Mouse (Mus musculus) bone marrow, adult 2 months (tissue): ENCODE measurements around the gene Nt5c1a. TPM values are rescaled to one million over a fixed set of nuclear protein-coding genes. Genes with fewer than 3 reads are reported as not detected.

ENCODE experiments used
- H3K27ac ChIP-seq: fragments of 200-500 bp; 2 replicates; pipeline ENCODE4 v1.5.1; 2012; ENCODE audit warnings: low read depth, mild to moderate bottlenecking, control low read depth, inconsistent platforms, low read length; ENCODE audit not compliant: control insufficient read depth, poor library complexity, insufficient read depth
- H3K4me1 ChIP-seq: fragments of 200-500 bp; 2 replicates; pipeline ENCODE4 v1.6.1; 2011; ENCODE audit warnings: low read length; ENCODE audit not compliant: control insufficient read depth, insufficient read depth
- H3K4me3 ChIP-seq: fragments of 200-500 bp; replicated peaks from 2 replicates; pipeline ENCODE3; 2011; ENCODE audit warnings: mild to moderate bottlenecking, low read depth, low read length, control low read depth; ENCODE audit not compliant: control insufficient read depth
- CTCF ChIP-seq: fragments of 200-500 bp; IDR thresholded peaks from 2 replicates; pipeline ENCODE4 v1.5.1; 2011; ENCODE audit warnings: low read length, control low read depth; ENCODE audit not compliant: control insufficient read depth, insufficient read depth
- POLR2A ChIP-seq: fragments of 200-500 bp; IDR thresholded peaks from 2 replicates; pipeline ENCODE4 v1.6.1; 2011; ENCODE audit warnings: low read depth, mild to moderate bottlenecking, control low read depth, low read length, borderline replicate concordance; ENCODE audit not compliant: control insufficient read depth
- WGBS: fragments of 180-500 bp; shearing (Covaris S2); methylation state at CpG from one replicate; pipeline ENCODE4 v1.1.7; 2018; 5-methylcytosine and 5-hydroxymethylcytosine counted together
- polyA plus RNA-seq: library from polyadenylated mRNA; stranded (reverse); fragments of >200 nt; gene quantifications from 2 replicates; pipeline ENCODE4 v1.2.4, GENCODE M21; 2011; ENCODE audit warnings: low replicate concordance; ENCODE audit not compliant: missing spikeins, insufficient read depth, insufficient read length

Gene Nt5c1a
- polyA plus RNA-seq, 1 experiment, result not detected

GRCm38 (mm10) chr4:123162305-123162917, 38.9 kb upstream of the Nt5c1a start:
- Histone ChIP-seq H3K4me1 (no peaks in the 10 kb centered on the region), H3K4me3 (no peak overlapping the region), H3K27ac (no peak overlapping the region)
- 8% methylated on average over 15 of the region's 15 CpGs for WGBS
- TF ChIP-seq POLR2A (no peak), CTCF (no peak)

- Histone ChIP-seq H3K4me1 (no peaks in the 10 kb centered on the region), H3K4me3 (no peak overlapping the region), H3K27ac (no peak overlapping the region)
- WGBS, result 88% methylated on average over 15 of the region's 15 CpGs
- TF ChIP-seq POLR2A, result no peak
- TF ChIP-seq CTCF, result no peak
Observed at GRCm38 (mm10) chr4:123164157-123164556, 37.1 kb upstream of the Nt5c1a start.

GRCm38 (mm10) chr4:123171811-123172210, 29.5 kb upstream of the Nt5c1a start:
- TF ChIP-seq POLR2A (no peak), CTCF (no peak)
- no peak overlapping the region for H3K27ac ChIP-seq
- H3K4me1 ChIP-seq, result no peaks in the 10 kb centered on the region
- H3K4me3 ChIP-seq, result no peak overlapping the region

GRCm38 (mm10) chr4:123182328-123183238, 18.7 kb upstream of the Nt5c1a start, which contains the start of gene Hpcal4:
Hpcal4 (plus strand) TSS chr4:123183227.
- Histone ChIP-seq H3K27ac (no peak within 1 kb of the TSS), H3K4me3 (no peak within 1 kb of the TSS), H3K4me1 (no peaks in the 10 kb centered on the region)
- TF ChIP-seq CTCF (no peak), POLR2A (no peak)
- WGBS, result 3% methylated on average over 44 of the region's 44 CpGs

- H3K4me1 ChIP-seq, result no peaks in the 10 kb centered on the region
- WGBS, result 11% methylated on average over 44 of the region's 44 CpGs
- TF ChIP-seq POLR2A (no peak), CTCF (no peak)
- H3K27ac ChIP-seq, result no peak overlapping the region
- no peak overlapping the region for H3K4me3 ChIP-seq
Observed at GRCm38 (mm10) chr4:123183239-123184056, 17.9 kb upstream of the Nt5c1a start.

GRCm38 (mm10) chr4:123184816-123185215, 16.5 kb upstream of the Nt5c1a start:
- Histone ChIP-seq H3K4me1 (no peaks in the 10 kb centered on the region), H3K4me3 (no peak overlapping the region), H3K27ac (no peak overlapping the region)
- WGBS, result 52% methylated on average over 3 of the region's 3 CpGs
- TF ChIP-seq POLR2A (no peak), CTCF (no peak)

- Histone ChIP-seq H3K4me3 (no peak overlapping the region), H3K4me1 (no peaks in the 10 kb centered on the region), H3K27ac (no peak overlapping the region)
- 71% methylated on average over 11 of the region's 11 CpGs for WGBS
- no peak for TF ChIP-seq CTCF
- TF ChIP-seq POLR2A, result no peak
Observed at GRCm38 (mm10) chr4:123192336-123192735, 9.0 kb upstream of the Nt5c1a start.

- no peak overlapping the region for H3K27ac ChIP-seq
- WGBS, result 86% methylated on average over 11 of the region's 11 CpGs
- TF ChIP-seq POLR2A (no peak), CTCF (no peak)
- H3K4me3 ChIP-seq, result no peak overlapping the region
- no peaks in the 10 kb centered on the region for H3K4me1 ChIP-seq
Observed at GRCm38 (mm10) chr4:123193791-123194190, 7.5 kb upstream of the Nt5c1a start.
